Mouse (Mus musculus): ENCODE measurements around the gene Trip10. TPM values are rescaled to one million over a fixed set of nuclear protein-coding genes. Genes with fewer than 3 reads are reported as not detected.
"Not testable (repeated sequence)": the region's sequence is repeated elsewhere in the genome, so short reads cannot be mapped to it uniquely, and the experiment has no call there.

Trip10 gene
- polyA plus RNA-seq, 1 experiment from 2014 or later: 26.3 TPM

GRCm38 (mm10) chr17:57275111-57275996, 26.1 kb downstream of the Trip10 start:
- H3K4me3 ChIP-seq (ENCODE audit: low read depth, low read length): peak overlapping the region; percentile 61
- H3K9me3 ChIP-seq (ENCODE audit: control insufficient read depth): no peaks in the 10 kb centered on the region
- peak overlapping the region; percentile 90 for H3K4me2 ChIP-seq (replicated peaks; ENCODE audit: low read depth)
- no peaks in the 10 kb centered on the region for H3K27me3 ChIP-seq (replicated peaks; ENCODE audit: control insufficient read depth, insufficient read depth, low read length)
- TF ChIP-seq CTCF (IDR thresholded peaks at IDR 0.05; ENCODE audit: low read depth): no peak
- peak overlapping the region; percentile 76 for H3K27ac ChIP-seq (ENCODE audit: low read depth, low read length)
- ATAC-seq: peak; percentile 95
- no peaks in the 10 kb centered on the region for H3K36me3 ChIP-seq (ENCODE audit: control insufficient read depth, insufficient read depth)
- under 1% methylated on average over 53 of the region's 53 CpGs for WGBS
- H3K9ac ChIP-seq (ENCODE audit: low read depth, low read length): peak overlapping the region; percentile 54
- H3K4me1 ChIP-seq (replicated peaks; ENCODE audit: control insufficient read depth, insufficient read depth, low read length): 0 out of 2 replicates have a peak, but pooled peaks cover 6% of the 10 kb centered on the region

DNA sequence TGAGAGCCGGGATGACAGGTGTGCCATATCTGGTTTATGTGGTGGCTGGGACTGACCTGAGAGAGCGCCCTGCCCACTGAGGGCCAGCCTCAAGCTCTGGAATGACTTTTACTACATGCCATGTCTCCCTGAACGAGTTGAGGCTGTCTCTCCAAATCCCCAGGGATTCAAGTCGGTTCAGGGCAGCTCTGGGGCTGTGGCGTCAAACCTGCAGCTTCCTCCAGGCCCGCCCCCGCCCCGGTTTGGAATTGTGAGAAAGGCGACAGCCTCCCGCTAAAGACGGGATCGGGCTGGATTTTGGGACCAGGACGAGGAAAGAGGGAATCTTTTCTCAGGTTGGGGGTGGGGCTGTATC, 26.7 kb downstream of the Trip10 start:
- Histone ChIP-seq H3K36me3 (ENCODE audit: control insufficient read depth, insufficient read depth) (no peaks in the 10 kb centered on the region), H3K9ac (ENCODE audit: low read depth, low read length) (peak overlapping the region; percentile 31; the same call in 1 of the 2 replicates), H3K9me3 (ENCODE audit: control insufficient read depth) (no peaks in the 10 kb centered on the region), H3K4me2 (replicated peaks; ENCODE audit: low read depth) (peak overlapping the region; percentile 90), H3K4me1 (replicated peaks; ENCODE audit: control insufficient read depth, insufficient read depth, low read length) (0 out of 2 replicates have a peak, but pooled peaks cover 6% of the 10 kb centered on the region), H3K4me3 (ENCODE audit: low read depth, low read length) (peak overlapping the region; percentile 61), H3K27me3 (replicated peaks; ENCODE audit: control insufficient read depth, insufficient read depth, low read length) (no peaks in the 10 kb centered on the region), H3K27ac (ENCODE audit: low read depth, low read length) (0 out of 2 replicates have a peak overlapping the region, but pooled peaks have one; percentile 22)
- 1% methylated on average over 13 of the region's 13 CpGs for WGBS
- no peak for TF ChIP-seq CTCF (IDR thresholded peaks at IDR 0.05; ENCODE audit: low read depth)
- peak; percentile 39; the same call in 1 of the 2 replicates for ATAC-seq

- H3K27ac ChIP-seq (ENCODE audit: low read depth, low read length): 0 out of 2 replicates have a peak overlapping the region, but pooled peaks have one; percentile 29
Measured at GRCm38 (mm10) chr17:57276634-57277121, 27.4 kb downstream of the Trip10 start.

DNA sequence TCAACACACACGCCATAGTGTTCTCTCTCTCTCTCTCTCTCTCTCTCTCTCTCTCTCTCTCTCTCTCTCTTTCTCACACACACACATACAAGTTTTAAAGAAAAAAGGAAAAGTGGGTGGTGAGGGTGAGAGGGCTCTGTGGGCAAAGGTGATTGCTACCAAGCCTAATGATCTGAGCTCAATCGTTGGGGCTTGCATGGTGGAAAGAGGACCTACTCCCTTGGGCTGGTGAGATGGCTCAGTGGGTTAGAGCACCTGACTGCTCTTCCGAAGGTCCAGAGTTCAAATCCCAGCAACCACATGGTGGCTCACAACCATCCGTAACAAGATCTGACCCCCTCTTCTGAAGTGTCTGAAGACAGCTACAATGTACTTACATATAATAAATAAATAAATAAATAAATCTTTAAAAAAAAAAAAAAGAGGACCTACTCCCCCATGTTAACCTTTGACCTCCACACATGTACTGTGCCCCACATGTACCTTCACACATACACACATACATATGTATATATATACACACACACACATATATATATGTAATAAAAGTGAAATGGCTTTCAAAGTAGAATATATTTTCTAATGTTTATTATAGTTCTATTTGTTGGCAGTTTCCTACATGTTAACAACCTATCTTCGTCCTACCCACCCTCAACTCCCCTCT, 28.5 kb downstream of the Trip10 start:
- not testable (repeated sequence) for H3K27ac ChIP-seq (ENCODE audit: low read depth, low read length); H3K9ac ChIP-seq (ENCODE audit: low read depth, low read length); H3K27me3 ChIP-seq (replicated peaks; ENCODE audit: control insufficient read depth, insufficient read depth, low read length); H3K4me2 ChIP-seq (replicated peaks; ENCODE audit: low read depth); H3K9me3 ChIP-seq (ENCODE audit: control insufficient read depth); H3K4me1 ChIP-seq (replicated peaks; ENCODE audit: control insufficient read depth, insufficient read depth, low read length); H3K4me3 ChIP-seq (ENCODE audit: low read depth, low read length); ATAC-seq; H3K36me3 ChIP-seq (ENCODE audit: control insufficient read depth, insufficient read depth)
- 74% methylated on average over 4 of the region's 5 CpGs for WGBS

More at GRCm38 (mm10) chr17:57276634-57277121, 27.4 kb downstream of the Trip10 start:
- no peaks in the 10 kb centered on the region for H3K27me3 ChIP-seq (replicated peaks; ENCODE audit: control insufficient read depth, insufficient read depth, low read length)
- H3K9ac ChIP-seq (ENCODE audit: low read depth, low read length): 0 out of 2 replicates have a peak overlapping the region, but pooled peaks have one; percentile 13
- H3K4me2 ChIP-seq (replicated peaks; ENCODE audit: low read depth): peak overlapping the region; percentile 90
- H3K4me1 ChIP-seq (replicated peaks; ENCODE audit: control insufficient read depth, insufficient read depth, low read length): 0 out of 2 replicates have a peak, but pooled peaks cover 6% of the 10 kb centered on the region
- peak; percentile 92 for TF ChIP-seq CTCF (IDR thresholded peaks at IDR 0.05; ENCODE audit: low read depth)
- peak overlapping the region; percentile 61 for H3K4me3 ChIP-seq (ENCODE audit: low read depth, low read length)
- no peaks in the 10 kb centered on the region for H3K9me3 ChIP-seq (ENCODE audit: control insufficient read depth)
- under 1% methylated on average over 20 of the region's 20 CpGs for WGBS
- no peaks in the 10 kb centered on the region for H3K36me3 ChIP-seq (ENCODE audit: control insufficient read depth, insufficient read depth)
- no peak for ATAC-seq

GRCm38 (mm10) chr17:57278537-57278936, 29.3 kb downstream of the Trip10 start:
- no peak overlapping the region for H3K4me3 ChIP-seq (ENCODE audit: low read depth, low read length)
- H3K9ac ChIP-seq (ENCODE audit: low read depth, low read length): no peak overlapping the region
- no peaks in the 10 kb centered on the region for H3K9me3 ChIP-seq (ENCODE audit: control insufficient read depth)
- 75% methylated on average over 2 of the region's 2 CpGs for WGBS
- TF ChIP-seq CTCF (IDR thresholded peaks at IDR 0.05; ENCODE audit: low read depth): no peak
- no peak for ATAC-seq
- no peaks in the 10 kb centered on the region for H3K27me3 ChIP-seq (replicated peaks; ENCODE audit: control insufficient read depth, insufficient read depth, low read length)
- H3K36me3 ChIP-seq (ENCODE audit: control insufficient read depth, insufficient read depth): no peaks in the 10 kb centered on the region
- H3K27ac ChIP-seq (ENCODE audit: low read depth, low read length): no peak overlapping the region
- no peak overlapping the region for H3K4me2 ChIP-seq (replicated peaks; ENCODE audit: low read depth)
- 0 out of 2 replicates have a peak, but pooled peaks cover 6% of the 10 kb centered on the region for H3K4me1 ChIP-seq (replicated peaks; ENCODE audit: control insufficient read depth, insufficient read depth, low read length)
